In the genomic region with DNA sequence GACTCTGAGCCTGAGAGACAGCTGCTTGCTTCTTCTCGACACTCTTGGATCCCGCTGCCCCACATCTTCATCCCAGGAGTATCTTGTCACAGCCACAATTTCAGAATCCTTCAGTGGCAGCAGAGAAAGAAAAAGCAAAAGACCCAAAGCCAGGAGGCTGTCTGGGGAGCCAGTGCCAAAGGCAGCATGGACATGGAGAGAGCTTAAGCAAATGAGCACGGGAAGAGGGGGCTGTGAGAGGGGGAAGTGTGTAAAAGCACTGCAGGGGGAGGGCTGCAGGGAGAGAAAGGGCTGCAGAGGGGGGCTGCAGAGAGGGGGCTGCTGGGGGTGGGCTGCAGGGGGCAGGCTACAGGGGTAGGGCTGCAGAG, we compare ENCODE assay signal across 13 mouse cellular contexts. TPM values are rescaled to one million over a fixed set of nuclear protein-coding genes. Genes with fewer than 3 reads are reported as not detected.
DNase-seq lines count a peak whose midpoint lies in the region; ATAC-seq lines count a peak whose summit lies in the region.
"Had no signal": no experiment of that assay in that cellular context is flagged by ENCODE, and none has a peak within 500 bp of the region (broad histone marks: within the 10 kb centered on the region; RNA-seq: fewer than 3 reads in every experiment).

No protein-coding gene starts in this region.

- no peak overlapping the region for H3K4me3 ChIP-seq in heart, embryonic 12.5 days
- H3K4me3 ChIP-seq in midbrain, embryonic 10.5 days, result no peak overlapping the region
- H3K4me3 ChIP-seq in midbrain, embryonic 16.5 days (ENCODE audit: low read depth, low read length), result no peak overlapping the region
- H3K4me3 ChIP-seq in limb, embryonic 10.5 days, result no peak overlapping the region
- H3K4me3 ChIP-seq in stomach, embryonic 16.5 days (replicated peaks; ENCODE audit: low read length), result no peak overlapping the region

- H3K4me1 ChIP-seq in heart, embryonic 12.5 days (replicated peaks), result peaks cover 24% of the 10 kb centered on the region
- peaks cover 25% of the 10 kb centered on the region for H3K4me1 ChIP-seq in midbrain, embryonic 10.5 days
- peaks cover 7% of the 10 kb centered on the region; the same call in 1 of the 2 replicates for H3K4me1 ChIP-seq in midbrain, embryonic 16.5 days (ENCODE audit: control insufficient read depth, insufficient read depth, low read length)
- peaks cover 28% of the 10 kb centered on the region for H3K4me1 ChIP-seq in limb, embryonic 10.5 days
- H3K4me1 ChIP-seq in stomach, embryonic 16.5 days (ENCODE audit: control insufficient read depth, insufficient read depth, low read length), result peaks cover 15% of the 10 kb centered on the region

- no peaks in the 10 kb centered on the region for H3K9me3 ChIP-seq in heart, embryonic 12.5 days (replicated peaks)
- H3K9me3 ChIP-seq in midbrain, embryonic 10.5 days (replicated peaks), result no peaks in the 10 kb centered on the region
- no peaks in the 10 kb centered on the region for H3K9me3 ChIP-seq in midbrain, embryonic 16.5 days (replicated peaks; ENCODE audit: control insufficient read depth, low read length, poor library complexity, severe bottlenecking)
- H3K9me3 ChIP-seq in limb, embryonic 10.5 days (replicated peaks), result no peaks in the 10 kb centered on the region
- H3K9me3 ChIP-seq in stomach, embryonic 16.5 days (replicated peaks; ENCODE audit: control insufficient read depth, low read length), result no peaks in the 10 kb centered on the region

- 30% methylated on average over 3 of the region's 3 CpGs for WGBS in heart, embryonic 12.5 days
- 24% methylated on average over 3 of the region's 3 CpGs for WGBS in midbrain, embryonic 10.5 days
- 15% methylated on average over 3 of the region's 3 CpGs for WGBS in midbrain, embryonic 16.5 days
- WGBS in limb, embryonic 10.5 days, result 40% methylated on average over 3 of the region's 3 CpGs
- WGBS in stomach, embryonic 16.5 days, result 24% methylated on average over 3 of the region's 3 CpGs

- H3K27ac ChIP-seq in heart, embryonic 12.5 days (ENCODE audit: poor library complexity, severe bottlenecking), result no peak overlapping the region
- peak overlapping the region; percentile 61 for H3K27ac ChIP-seq in midbrain, embryonic 10.5 days (replicated peaks)
- no peak overlapping the region for H3K27ac ChIP-seq in midbrain, embryonic 16.5 days (ENCODE audit: low read length)
- H3K27ac ChIP-seq in limb, embryonic 10.5 days, result peak overlapping the region; percentile 56; the same call in 1 of the 2 replicates
- H3K27ac ChIP-seq in stomach, embryonic 16.5 days (ENCODE audit: low read length), result peak overlapping the region; percentile 39; the same call in 1 of the 2 replicates
- H3K27ac ChIP-seq: kidney, postnatal 0 days had no signal

- no peak overlapping the region for H3K9ac ChIP-seq in heart, embryonic 12.5 days
- H3K9ac ChIP-seq in midbrain, embryonic 16.5 days (ENCODE audit: low read depth, low read length), result no peak overlapping the region
- H3K9ac ChIP-seq in stomach, embryonic 16.5 days (ENCODE audit: low read length), result peak overlapping the region; percentile 1; the same call in 1 of the 2 replicates

- H3K4me2 ChIP-seq in heart, embryonic 12.5 days, result peak overlapping the region; percentile 18; the same call in 1 of the 2 replicates
- no peak overlapping the region for H3K4me2 ChIP-seq in midbrain, embryonic 16.5 days (ENCODE audit: low read length)
- H3K4me2 ChIP-seq in stomach, embryonic 16.5 days (ENCODE audit: low read depth, low read length), result no peak overlapping the region

- no peak for ATAC-seq in heart, embryonic 12.5 days (ENCODE audit: insufficient number of reproducible peaks, low FRiP score)
- ATAC-seq in midbrain, embryonic 16.5 days, result no peak
- no peak for ATAC-seq in stomach, embryonic 16.5 days (ENCODE audit: insufficient read depth, low FRiP score)
- no peak for ATAC-seq in megakaryocyte-erythroid progenitor cell, adult 5-6 weeks (replicated peaks; ENCODE audit: low FRiP score, low TSS enrichment, poor library complexity, severe bottlenecking)

- H3K27me3 ChIP-seq in heart, embryonic 12.5 days (replicated peaks), result no peaks in the 10 kb centered on the region
- no peaks in the 10 kb centered on the region for H3K27me3 ChIP-seq in midbrain, embryonic 10.5 days (ENCODE audit: low read depth, poor library complexity, severe bottlenecking)
- no peaks in the 10 kb centered on the region for H3K27me3 ChIP-seq in midbrain, embryonic 16.5 days (ENCODE audit: control insufficient read depth, insufficient read depth, low read depth, low read length)
- no peaks in the 10 kb centered on the region for H3K27me3 ChIP-seq in limb, embryonic 10.5 days (ENCODE audit: low read depth, poor library complexity, severe bottlenecking)
- no peaks in the 10 kb centered on the region for H3K27me3 ChIP-seq in stomach, embryonic 16.5 days (ENCODE audit: control insufficient read depth, insufficient read depth, low read length)

- no peaks in the 10 kb centered on the region for H3K36me3 ChIP-seq in heart, embryonic 12.5 days
- no peaks in the 10 kb centered on the region for H3K36me3 ChIP-seq in midbrain, embryonic 10.5 days
- H3K36me3 ChIP-seq in midbrain, embryonic 16.5 days (ENCODE audit: control insufficient read depth, insufficient read depth, low read length), result no peaks in the 10 kb centered on the region
- H3K36me3 ChIP-seq in limb, embryonic 10.5 days, result no peaks in the 10 kb centered on the region
- no peaks in the 10 kb centered on the region for H3K36me3 ChIP-seq in stomach, embryonic 16.5 days (ENCODE audit: control insufficient read depth, insufficient read depth, low read length)

- no peak for DNase-seq in heart, adult 9 months (ENCODE audit: low spot score in 2 of 2)
- DNase-seq in midbrain, embryonic 10.5 days (ENCODE audit: low spot score), result peak; percentile 37
- DNase-seq in limb, embryonic 10.5 days (ENCODE audit: low spot score), result no peak
- DNase-seq in adrenal gland, adult 8-10 months, result no peak
- DNase-seq: right cerebral cortex, postnatal 4 days had no signal

RNA-seq across cellular contexts. Expression of gene Gcnt3, which starts 11.5 kb away (rescaled TPM):
- not detected in 2 replicates for polyA plus RNA-seq in heart, embryonic 12.5 days (2016; fragmentation: Nextera tagmentation; extraction: Ambion mirVana)
- not detected in 2 replicates for polyA plus RNA-seq in midbrain, embryonic 10.5 days (2016; fragmentation: Nextera tagmentation; extraction: Ambion mirVana)
- not detected in 2 replicates for polyA plus RNA-seq in midbrain, embryonic 16.5 days (2015; fragmentation: Nextera tagmentation; extraction: Ambion mirVana)
- not detected in 2 replicates for polyA plus RNA-seq in limb, embryonic 10.5 days (2016; fragmentation: Nextera tagmentation; extraction: Ambion mirVana)
- polyA plus RNA-seq in stomach, embryonic 16.5 days (2015; fragmentation: Nextera tagmentation; extraction: Ambion mirVana), result 16.9 and 28.7 TPM in 2 replicates
- not detected for total RNA-seq in adrenal gland, adult 8-10 months (2022)
- total RNA-seq in megakaryocyte-erythroid progenitor cell, adult 5-6 weeks (2014; fragmentation: Nextera tagmentation), result not detected in 2 replicates
- not detected in 2 replicates for total RNA-seq in megakaryocyte-erythroid progenitor cell, adult 5-6 weeks (2017)
- total RNA-seq: MEL had no signal
- polyA plus RNA-seq: gonadal fat pad, adult 2 months; limb, embryonic 11.5 days had no signal

RNA-seq across cellular contexts. Expression of gene Gtf2a2, which starts 37.0 kb away (rescaled TPM):
- 148 TPM in 2 replicates for polyA plus RNA-seq in heart, embryonic 12.5 days (2016; fragmentation: Nextera tagmentation; extraction: Ambion mirVana)
- 200 TPM in 2 replicates for polyA plus RNA-seq in midbrain, embryonic 10.5 days (2016; fragmentation: Nextera tagmentation; extraction: Ambion mirVana)
- polyA plus RNA-seq in midbrain, embryonic 16.5 days (2015; fragmentation: Nextera tagmentation; extraction: Ambion mirVana), result 177 and 184 TPM in 2 replicates
- 196 and 200 TPM in 2 replicates for polyA plus RNA-seq in limb, embryonic 10.5 days (2016; fragmentation: Nextera tagmentation; extraction: Ambion mirVana)
- polyA plus RNA-seq in stomach, embryonic 16.5 days (2015; fragmentation: Nextera tagmentation; extraction: Ambion mirVana), result 169 and 179 TPM in 2 replicates
- 10 to 100 TPM; 57.9 to 88.5 (median 71.7) TPM for total RNA-seq in adrenal gland, adult 8-10 months (2022)
- 167 and 177 TPM in 2 replicates for total RNA-seq in megakaryocyte-erythroid progenitor cell, adult 5-6 weeks (2014; fragmentation: Nextera tagmentation)
- 127 and 209 TPM in 2 replicates for total RNA-seq in megakaryocyte-erythroid progenitor cell, adult 5-6 weeks (2017)

Comparison
In these comparisons a context has a peak if more than half of its experiments do, and no peak if none do; other contexts are left out.
1. H3K27ac ChIP-seq: peak in midbrain, embryonic 10.5 days (single experiment), limb, embryonic 10.5 days (single experiment) and stomach, embryonic 16.5 days (single experiment); none in heart, embryonic 12.5 days (single experiment) and midbrain, embryonic 16.5 days (single experiment).
2. RNA of gene Gcnt3, which starts 11.5 kb away (polyA plus RNA-seq): 16.9 to 28.7 TPM in stomach, embryonic 16.5 days; not detected in heart, embryonic 12.5 days, not detected in midbrain, embryonic 10.5 days, not detected in midbrain, embryonic 16.5 days and not detected in limb, embryonic 10.5 days; every median in the first group is over 10 times any median in the second.